Mouse (Mus musculus): ENCODE data around the gene Gm8206.
"Not testable (repeated sequence)": the region's sequence is repeated elsewhere in the genome, so short reads cannot be mapped to it uniquely, and the experiment has no call there.

Gene Gm8206

DNA sequence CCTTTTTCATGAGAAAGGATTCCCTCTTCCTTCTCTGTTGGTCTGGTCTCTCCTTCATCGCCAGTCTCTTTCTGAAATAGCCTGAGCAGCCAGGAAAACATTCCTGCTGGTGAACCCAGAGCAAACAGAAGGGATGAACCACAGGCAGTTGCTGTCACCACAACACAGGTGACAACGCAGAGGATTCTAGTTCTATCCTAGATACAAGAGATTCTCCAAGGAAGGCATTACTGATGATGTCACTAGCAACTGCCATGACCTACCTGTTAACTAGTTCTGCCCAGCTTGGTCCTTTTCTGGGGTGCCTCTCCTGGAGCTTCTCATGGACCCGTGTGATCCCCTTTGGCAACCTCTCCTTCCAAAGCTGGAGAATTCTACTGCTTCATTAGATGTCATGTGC, at the start of gene Gm8206:
Gm8206 (minus strand) TSS at position 101 of the 400 bp plus-strand sequence.
- DNase-seq (ENCODE audit: low read depth, low spot score): not testable (repeated sequence)

DNA sequence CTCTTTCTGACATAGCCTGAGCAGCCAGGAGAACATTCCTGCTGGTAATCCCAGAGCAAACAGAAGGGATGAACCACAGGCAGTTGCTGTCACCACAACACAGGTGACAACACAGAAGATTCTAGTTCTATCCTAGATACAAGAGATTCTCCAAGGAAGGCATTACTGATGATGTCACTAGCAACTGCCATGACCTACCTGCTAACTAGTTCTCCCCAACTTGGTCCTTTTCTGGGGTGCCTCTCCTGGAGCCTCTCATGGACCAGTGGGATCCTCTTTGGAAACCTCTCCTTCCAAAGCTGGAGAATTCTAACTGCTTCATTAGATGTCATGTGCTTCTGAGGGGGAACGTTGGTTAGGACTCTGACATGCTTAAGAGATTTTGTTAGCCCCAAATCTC, 32.0 kb upstream of the Gm8206 start, which contains the start of gene Gm3476:
Gm3476 (minus strand) TSS at position 101 of the 400 bp plus-strand sequence.
- not testable (repeated sequence) for DNase-seq (ENCODE audit: low read depth, low spot score)

DNA sequence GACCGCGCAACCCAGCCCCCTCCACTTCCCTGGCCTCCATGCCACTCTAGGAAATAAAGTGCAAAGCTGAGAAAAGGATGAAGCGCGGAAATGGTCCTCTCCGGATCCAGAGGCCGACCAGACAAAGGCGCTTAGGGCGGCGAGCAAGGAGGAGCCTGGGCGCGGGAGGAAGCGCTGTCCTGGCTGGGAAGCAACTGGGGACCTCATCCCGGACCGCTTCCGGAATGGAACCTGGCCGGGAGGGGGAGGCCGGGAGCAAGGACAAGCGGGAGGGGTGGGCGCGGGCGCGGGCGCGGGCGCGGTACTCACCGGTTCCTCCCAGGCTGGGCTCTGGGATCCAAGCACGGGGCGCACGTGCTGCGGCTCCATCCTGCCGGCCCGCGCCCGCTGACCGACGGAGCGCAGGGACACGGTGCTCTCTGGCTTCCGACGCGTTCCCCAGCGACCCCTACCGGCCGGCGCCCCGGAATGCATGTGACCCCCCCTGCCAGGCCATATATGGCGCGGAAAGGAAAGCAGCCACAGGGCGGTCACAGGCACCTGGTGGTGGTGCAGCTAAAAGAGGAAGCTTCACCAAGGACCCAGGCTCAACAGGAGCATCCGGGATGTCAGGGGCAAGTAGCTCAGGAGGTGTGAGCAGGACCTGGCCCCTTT, 14.7 kb upstream of the Gm8206 start, which contains the start of gene Gm3468:
Gm3468 (minus strand) TSS at position 394 of the 654 bp plus-strand sequence.
- DNase-seq (ENCODE audit: low read depth, low spot score): peak; percentile 27

DNA sequence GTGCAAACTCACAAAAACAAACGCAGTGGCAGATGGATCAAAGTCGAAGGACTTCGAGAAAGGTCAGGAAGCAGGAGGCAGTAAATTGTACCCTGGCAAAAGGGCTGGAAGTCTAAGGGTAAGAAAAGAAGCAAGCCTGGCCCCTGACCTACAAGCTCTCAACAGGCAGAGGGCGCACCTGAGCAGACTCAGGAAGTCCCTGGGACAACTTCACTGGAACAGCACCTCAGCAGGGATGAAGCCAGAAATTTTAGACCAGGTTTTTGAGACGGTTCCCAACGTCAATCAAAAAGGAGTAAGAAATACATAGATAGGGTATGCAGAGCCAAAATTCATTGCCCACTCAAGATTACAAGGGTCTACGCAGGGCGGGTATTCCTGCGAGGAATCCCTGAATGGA, 13.8 kb upstream of the Gm8206 start:
- peak; percentile 2 for DNase-seq (ENCODE audit: low read depth, low spot score)

DNA sequence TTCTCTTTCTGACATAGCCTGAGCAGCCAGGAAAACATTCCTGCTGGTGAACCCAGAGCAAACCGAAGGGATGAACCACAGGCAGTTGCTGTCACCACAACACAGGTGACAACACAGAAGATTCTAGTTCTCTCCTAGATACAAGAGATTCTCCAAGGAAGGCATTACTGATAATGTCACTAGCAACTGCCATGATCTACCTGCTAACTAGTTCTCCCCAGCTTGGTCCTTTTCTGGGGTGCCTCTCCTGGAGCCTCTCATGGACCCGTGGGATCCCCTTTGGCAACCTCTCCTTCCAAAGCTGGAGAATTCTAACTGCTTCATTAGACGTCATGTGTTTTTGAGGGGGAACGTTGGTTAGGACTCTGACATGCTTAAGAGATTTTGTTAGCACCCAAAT, 35.6 kb downstream of the Gm8206 start, which contains the start of gene Gm6337:
Gm6337 (minus strand) TSS at position 101 of the 400 bp plus-strand sequence.
- not testable (repeated sequence) for DNase-seq (ENCODE audit: low read depth, low spot score)

DNA sequence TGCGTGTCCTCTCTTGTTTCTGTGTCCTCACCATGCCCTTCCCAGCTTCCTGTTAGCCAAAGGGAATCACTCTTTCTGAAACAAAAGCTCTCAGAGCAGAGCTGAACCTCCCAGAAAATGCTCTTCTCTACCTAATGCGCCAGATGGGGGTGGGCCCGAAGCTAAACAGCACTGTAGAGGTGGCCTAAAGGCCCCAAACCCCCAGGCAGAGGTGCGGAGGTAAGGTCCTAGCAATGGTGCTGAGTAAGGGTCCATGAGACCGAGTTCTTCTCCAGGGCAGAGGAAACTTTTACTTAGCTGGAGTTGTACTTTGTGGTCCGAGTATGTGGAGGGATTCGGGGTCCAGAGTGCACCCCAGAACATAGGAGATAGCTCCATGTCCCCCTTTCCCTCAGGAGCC, 106.6 kb downstream of the Gm8206 start:
- DNase-seq (ENCODE audit: low read depth, low spot score): not testable (repeated sequence)

DNA sequence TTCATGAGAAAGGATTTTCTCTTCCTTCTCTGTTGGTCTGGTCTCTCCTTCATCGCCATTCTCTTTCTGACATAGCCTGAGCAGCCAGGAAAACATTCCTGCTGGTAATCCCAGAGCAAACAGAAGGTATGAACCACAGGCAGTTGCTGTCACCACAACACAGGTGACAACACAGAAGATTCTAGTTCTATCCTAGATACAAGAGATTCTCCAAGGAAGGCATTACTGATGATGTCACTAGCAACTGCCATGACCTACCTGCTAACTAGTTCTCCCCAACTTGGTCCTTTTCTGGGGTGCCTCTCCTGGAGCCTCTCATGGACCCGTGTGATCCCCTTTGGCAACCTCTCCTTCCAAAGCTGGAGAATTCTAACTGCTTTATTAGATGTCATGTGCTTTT, 114.7 kb downstream of the Gm8206 start, which contains the start of gene Gm3453:
Gm3453 (minus strand) TSS at position 101 of the 400 bp plus-strand sequence.
- not testable (repeated sequence) for DNase-seq (ENCODE audit: low read depth, low spot score)
